Comparison of ENCODE assay signal across 8 mouse cellular contexts in the genomic region with DNA sequence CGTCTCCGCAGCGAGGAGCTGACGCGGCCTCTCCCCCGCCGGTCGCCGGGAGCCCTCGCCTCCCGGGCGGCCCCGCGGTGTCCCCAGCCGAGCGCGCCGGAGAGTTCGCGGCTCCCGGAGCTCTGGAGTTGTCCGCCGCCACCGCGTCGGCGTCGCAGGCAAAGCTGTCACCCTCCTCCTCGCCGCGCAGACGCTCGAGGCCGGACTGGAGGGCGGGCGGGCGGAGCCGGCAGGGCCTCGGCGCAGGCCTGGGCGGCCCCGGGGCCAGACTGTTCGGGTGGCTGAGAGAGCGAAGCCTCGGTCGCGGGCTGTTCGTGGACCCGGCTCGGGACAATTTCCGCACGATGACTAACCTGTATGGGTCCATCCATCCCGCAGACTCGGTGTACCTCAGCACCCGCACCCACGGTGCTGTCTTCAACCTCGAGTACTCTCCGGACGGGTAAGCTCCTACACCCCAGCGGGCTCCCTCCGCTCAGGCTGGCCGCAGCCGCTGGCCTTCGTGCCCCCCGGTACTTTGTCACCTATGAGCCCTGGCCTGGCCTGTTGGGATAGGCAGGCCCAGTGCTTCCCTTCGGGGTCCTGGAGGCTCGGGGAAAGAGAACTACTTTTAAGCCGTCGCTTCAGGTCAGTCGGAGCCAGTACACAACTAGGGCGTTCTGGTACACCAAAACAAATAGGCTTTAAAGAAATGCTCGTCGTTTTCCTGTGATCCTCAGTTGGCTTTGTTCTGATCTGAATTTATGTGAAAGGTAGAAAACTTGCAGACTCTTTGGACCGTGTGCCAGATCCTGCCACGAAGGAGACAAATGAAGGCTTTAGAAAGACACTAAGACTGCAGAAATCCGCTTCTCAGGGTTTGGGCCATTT. TPM values are rescaled to one million over a fixed set of nuclear protein-coding genes. Genes with fewer than 3 reads are reported as not detected.
A peak's percentile ranks its signal among the peaks of the same experiment; 100 is the strongest.
DNase-seq lines count a peak whose midpoint lies in the region; ATAC-seq and TF ChIP-seq lines count a peak whose summit lies in the region.

A gene (minus strand): TSS at position 447 of the 870 bp plus-strand sequence.

- H3K9me3 ChIP-seq in E14TG2a.4 (ENCODE audit: low read length): no peaks in the 10 kb centered on the region
- H3K9me3 ChIP-seq in heart, postnatal 0 days (replicated peaks; ENCODE audit: control insufficient read depth, low read length): no peaks in the 10 kb centered on the region
- H3K9me3 ChIP-seq in liver, embryonic 16.5 days (replicated peaks; ENCODE audit: control insufficient read depth, low read length): no peaks in the 10 kb centered on the region
- no peaks in the 10 kb centered on the region for H3K9me3 ChIP-seq in neural tube, embryonic 13.5 days

- ATAC-seq in erythroid progenitor cell, adult 5-6 weeks (replicated peaks; ENCODE audit: low FRiP score, poor library complexity, severe bottlenecking): peak; percentile 78
- ATAC-seq in heart, postnatal 0 days (ENCODE audit: insufficient read depth, low read depth): peak; percentile 84
- peak; percentile 89 for ATAC-seq in liver, embryonic 16.5 days (ENCODE audit: low read depth)
- ATAC-seq in neural tube, embryonic 13.5 days (ENCODE audit: low read depth): peak; percentile 88

- H3K4me1 ChIP-seq in E14TG2a.4 (replicated peaks; ENCODE audit: low read depth, low read length): peaks cover 20% of the 10 kb centered on the region
- H3K4me1 ChIP-seq in heart, postnatal 0 days (ENCODE audit: control insufficient read depth, insufficient read depth): peaks cover 11% of the 10 kb centered on the region; the same call in 1 of the 2 replicates
- peaks cover 14% of the 10 kb centered on the region for H3K4me1 ChIP-seq in liver, embryonic 16.5 days (ENCODE audit: control insufficient read depth, low read depth, low read length)
- peaks cover 42% of the 10 kb centered on the region for H3K4me1 ChIP-seq in neural tube, embryonic 13.5 days (replicated peaks)

- peak within 1 kb of the TSS; percentile 90 for H3K4me2 ChIP-seq in heart, postnatal 0 days (ENCODE audit: low read depth, low read length)
- peak within 1 kb of the TSS; percentile 91 for H3K4me2 ChIP-seq in liver, embryonic 16.5 days (ENCODE audit: low read depth, low read length)
- H3K4me2 ChIP-seq in neural tube, embryonic 13.5 days: peak within 1 kb of the TSS; percentile 93

- TF ChIP-seq EP300 in heart, postnatal 0 days (IDR thresholded peaks at IDR 0.05; ENCODE audit: low read depth): no peak

- peak within 1 kb of the TSS; percentile 87 for H3K9ac ChIP-seq in heart, postnatal 0 days (replicated peaks; ENCODE audit: low read depth, low read length)
- peak within 1 kb of the TSS; percentile 75 for H3K9ac ChIP-seq in liver, embryonic 16.5 days (ENCODE audit: low read depth, low read length)
- H3K9ac ChIP-seq in neural tube, embryonic 13.5 days: peak within 1 kb of the TSS; percentile 93

- H3K4me3 ChIP-seq in E14TG2a.4 (replicated peaks; ENCODE audit: low read length): peak within 1 kb of the TSS; percentile 92
- H3K4me3 ChIP-seq in heart, postnatal 0 days (ENCODE audit: low read depth, low read length): peak within 1 kb of the TSS; percentile 74
- H3K4me3 ChIP-seq in liver, embryonic 16.5 days (ENCODE audit: low read depth, low read length): peak within 1 kb of the TSS; percentile 67
- peak within 1 kb of the TSS; percentile 97 for H3K4me3 ChIP-seq in neural tube, embryonic 13.5 days

- H3K27me3 ChIP-seq in E14TG2a.4 (ENCODE audit: insufficient read depth, low read length): peaks cover 4% of the 10 kb centered on the region; the same call in 1 of the 2 replicates
- H3K27me3 ChIP-seq in heart, postnatal 0 days (ENCODE audit: control insufficient read depth, insufficient read depth, low read length): no peaks in the 10 kb centered on the region
- no peaks in the 10 kb centered on the region for H3K27me3 ChIP-seq in liver, embryonic 16.5 days (ENCODE audit: control insufficient read depth, insufficient read depth, low read depth, low read length)
- no peaks in the 10 kb centered on the region for H3K27me3 ChIP-seq in neural tube, embryonic 13.5 days

- under 1% methylated on average over 76 of the region's 76 CpGs for WGBS in heart, postnatal 0 days
- WGBS in liver, embryonic 16.5 days (ENCODE audit: insufficient replicate concordance): under 1% methylated on average over 76 of the region's 76 CpGs
- under 1% methylated on average over 75 of the region's 76 CpGs for WGBS in neural tube, embryonic 13.5 days

- peaks cover 14% of the 10 kb centered on the region; the same call in 1 of the 2 replicates for H3K36me3 ChIP-seq in E14TG2a.4 (ENCODE audit: insufficient read depth, low read length)
- H3K36me3 ChIP-seq in heart, postnatal 0 days (replicated peaks; ENCODE audit: control insufficient read depth, insufficient read depth, low read length): peaks cover 9% of the 10 kb centered on the region
- H3K36me3 ChIP-seq in liver, embryonic 16.5 days (ENCODE audit: control insufficient read depth, insufficient read depth): peaks cover 4% of the 10 kb centered on the region; the same call in 1 of the 2 replicates
- H3K36me3 ChIP-seq in neural tube, embryonic 13.5 days: peaks cover 16% of the 10 kb centered on the region; the same call in 1 of the 2 replicates

- no peak for TF ChIP-seq CTCF in E14TG2a.4 (conservative IDR thresholded peaks at IDR 0.05; ENCODE audit: low read length)
- no peak for TF ChIP-seq CTCF in heart, postnatal 0 days (IDR thresholded peaks at IDR 0.05; ENCODE audit: low read depth)

- peak; percentile 56 to 59 for DNase-seq in adrenal gland, adult 18-20 months (ENCODE audit: low spot score in 2 of 2)
- DNase-seq in heart, postnatal 0 days (ENCODE audit: low spot score): peak; percentile 25
- peak; percentile 38 to 73 for DNase-seq in kidney, postnatal 25 days
- DNase-seq in yolk sac, embryonic 10.5 days (ENCODE audit: low spot score): peak; percentile 76

- H3K27ac ChIP-seq in heart, postnatal 0 days (ENCODE audit: low read depth): peak within 1 kb of the TSS; percentile 95
- peak within 1 kb of the TSS; percentile 96 for H3K27ac ChIP-seq in liver, embryonic 16.5 days (ENCODE audit: low read length)
- H3K27ac ChIP-seq in neural tube, embryonic 13.5 days (replicated peaks): peak within 1 kb of the TSS; percentile 94

RNA-seq across cellular contexts. Expression of the gene that starts here (rescaled TPM):
- 10 to 100 TPM; 33.3 to 39.2 TPM for total RNA-seq in adrenal gland, adult 18-20 months (2021)
- total RNA-seq in erythroid progenitor cell, adult 5-6 weeks (2015; ENCODE audit: low replicate concordance): 27.0 and 44.0 TPM in 2 replicates
- total RNA-seq in erythroid progenitor cell, adult 5-6 weeks (2017; ENCODE audit: low replicate concordance): 31.3 and 47.4 TPM in 2 replicates
- 20.6 and 29.2 TPM in 2 replicates for total RNA-seq in heart, postnatal 0 days (2014; rRNA removed; ENCODE audit: low replicate concordance)
- polyA plus RNA-seq in heart, postnatal 0 days (2015; fragmentation: Nextera tagmentation; extraction: Ambion mirVana): 24.2 and 25.8 TPM in 2 replicates
- polyA plus RNA-seq in liver, embryonic 16.5 days (2015; fragmentation: Nextera tagmentation; extraction: Ambion mirVana): 39.7 and 42.7 TPM in 2 replicates
- 39.7 and 53.4 TPM in 2 replicates for polyA plus RNA-seq in neural tube, embryonic 13.5 days (2015; fragmentation: Nextera tagmentation; extraction: Ambion mirVana)

Comparison
In these comparisons a context has a peak if more than half of its experiments do, and no peak if none do; other contexts are left out.
1. Peak in every context shown above with its lines: DNase-seq, ATAC-seq, H3K4me3 ChIP-seq and H3K27ac ChIP-seq.
2. DNase-seq: peak in every context shown above with its lines; median percentile 76 in yolk sac, embryonic 10.5 days; 58 in adrenal gland, adult 18-20 months; 56 in kidney, postnatal 25 days; 25 in heart, postnatal 0 days.